Mouse (Mus musculus) lung, embryonic 15.5 days (tissue): ENCODE data around the gene Teddm1b. TPM values are rescaled to one million over a fixed set of nuclear protein-coding genes. Genes with fewer than 3 reads are reported as not detected.
"Not testable (repeated sequence)": the region's sequence is repeated elsewhere in the genome, so short reads cannot be mapped to it uniquely, and the experiment has no call there.

Experiments used
- ATAC-seq: fragments of 200-750 bp; cut with Nextera tagmentation; 2 replicates; pipeline ENCODE4 v1.8.0; 2017; ENCODE audit warnings: moderate number of reproducible peaks, borderline replicate concordance; ENCODE audit not compliant: low FRiP score, low TSS enrichment; ENCODE audit errors: extremely low read depth
- H3K27ac ChIP-seq: fragments of 300-500 bp; sonication (generic); 2 replicates; pipeline ENCODE4 v1.5.1; 2015; ENCODE audit warnings: moderate library complexity, mild to moderate bottlenecking, inconsistent platforms
- H3K27me3 ChIP-seq: fragments of 300-500 bp; sonication (generic); 2 replicates; pipeline ENCODE4 v1.6.1; 2015; ENCODE audit warnings: inconsistent platforms
- H3K36me3 ChIP-seq: fragments of 300-500 bp; sonication (generic); 2 replicates; pipeline ENCODE4 v1.6.1; 2015; ENCODE audit warnings: inconsistent platforms
- H3K4me1 ChIP-seq: fragments of 300-500 bp; sonication (generic); 2 replicates; pipeline ENCODE4 v1.6.1; 2015; ENCODE audit warnings: inconsistent platforms
- H3K4me2 ChIP-seq: fragments of 300-500 bp; sonication (generic); 2 replicates; pipeline ENCODE4 v1.6.1; 2015; ENCODE audit warnings: inconsistent platforms, mild to moderate bottlenecking, moderate library complexity
- H3K4me3 ChIP-seq: fragments of 300-500 bp; sonication (generic); 2 replicates; pipeline ENCODE4 v1.5.1; 2015; ENCODE audit warnings: mild to moderate bottlenecking, inconsistent platforms
- H3K9ac ChIP-seq: fragments of 300-500 bp; sonication (generic); 2 replicates; pipeline ENCODE4 v1.6.1; 2015; ENCODE audit warnings: inconsistent platforms
- H3K9me3 ChIP-seq: fragments of 300-500 bp; sonication (generic); 2 replicates; pipeline ENCODE4 v1.6.1; 2016; ENCODE audit warnings: inconsistent platforms
- WGBS: fragments of 180-500 bp; shearing (Covaris S2); methylation state at CpG from one replicate; pipeline ENCODE4 v1.1.7; 2015; 5-methylcytosine and 5-hydroxymethylcytosine counted together
- polyA plus RNA-seq: library from polyadenylated mRNA; unstranded; fragments of >200 nt; fragmentation: Nextera tagmentation; extraction: Ambion mirVana; gene quantifications from 2 replicates; pipeline ENCODE4 v1.2.1, GENCODE M21; 2015

Gene Teddm1b
- polyA plus RNA-seq = 0.11 and 0.16 TPM in 2 replicates

DNA sequence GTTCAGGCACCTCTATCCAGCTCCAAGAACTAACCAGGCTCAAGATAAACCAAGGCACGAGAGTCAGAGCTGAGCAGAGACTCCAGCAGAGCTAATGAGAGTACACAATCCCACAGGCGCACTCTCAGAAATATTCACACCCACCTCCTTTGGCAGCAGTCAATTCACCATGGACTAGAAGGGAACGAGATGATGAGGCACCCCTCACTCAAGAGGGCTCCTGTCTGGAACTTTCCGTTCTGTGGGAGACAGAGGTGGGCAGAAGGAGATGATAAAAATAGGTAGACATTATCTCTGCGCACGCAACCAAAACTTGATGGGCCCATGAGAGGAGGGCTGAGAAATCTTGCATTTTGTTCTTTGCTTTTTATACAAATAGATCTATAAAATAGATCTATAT lies at the start of gene Teddm1b:
Gene Teddm1b (plus strand): TSS at position 301 of the 400 bp plus-strand sequence.
- H3K36me3 ChIP-seq = no peaks in the 10 kb centered on the region
- H3K27ac ChIP-seq = no peak within 1 kb of the TSS
- H3K4me1 ChIP-seq = no peaks in the 10 kb centered on the region
- no peaks in the 10 kb centered on the region for H3K27me3 ChIP-seq
- WGBS = 74% methylated on average over 6 of the region's 6 CpGs
- no peaks in the 10 kb centered on the region for H3K9me3 ChIP-seq
- no peak for ATAC-seq
- no peak within 1 kb of the TSS for H3K4me2 ChIP-seq
- no peak within 1 kb of the TSS for H3K4me3 ChIP-seq
- no peak within 1 kb of the TSS for H3K9ac ChIP-seq

DNA sequence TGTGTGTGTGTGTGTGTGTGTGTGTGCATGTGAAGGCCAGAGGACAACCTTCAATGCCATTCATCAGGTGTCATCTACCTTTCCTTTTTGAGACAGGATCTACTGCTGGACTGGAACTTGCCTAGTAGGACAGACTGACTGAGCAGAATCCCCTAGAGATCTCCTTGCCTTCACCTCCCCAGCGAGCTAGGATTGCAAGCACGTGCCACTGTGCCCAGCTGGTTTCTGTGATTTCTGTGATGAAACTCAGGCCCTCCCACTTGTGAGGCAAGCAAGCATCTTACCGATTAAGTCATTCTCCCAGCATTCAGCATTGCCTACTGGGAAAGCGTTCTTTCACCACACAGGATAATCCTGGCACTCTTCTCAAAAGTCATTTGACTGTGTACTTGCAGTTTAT lies 43.4 kb upstream of the Teddm1b start:
- H3K4me1 ChIP-seq = no peaks in the 10 kb centered on the region
- H3K4me3 ChIP-seq = no peak overlapping the region
- ATAC-seq = no peak
- H3K27ac ChIP-seq = no peak overlapping the region
- no peak overlapping the region for H3K4me2 ChIP-seq
- no peaks in the 10 kb centered on the region for H3K36me3 ChIP-seq
- no peak overlapping the region for H3K9ac ChIP-seq
- H3K27me3 ChIP-seq = no peaks in the 10 kb centered on the region
- H3K9me3 ChIP-seq = no peaks in the 10 kb centered on the region
- 69% methylated on average over 4 of the region's 4 CpGs for WGBS

GRCm38 (mm10) chr1:153836036-153836435 lies 38.1 kb upstream of the Teddm1b start:
- ATAC-seq = no peak
- Histone ChIP-seq H3K36me3 (no peaks in the 10 kb centered on the region), H3K27me3 (no peaks in the 10 kb centered on the region), H3K4me3 (no peak overlapping the region), H3K9me3 (no peaks in the 10 kb centered on the region), H3K27ac (no peak overlapping the region), H3K4me2 (no peak overlapping the region), H3K9ac (no peak overlapping the region), H3K4me1 (no peaks in the 10 kb centered on the region)
- WGBS = 68% methylated on average over 4 of the region's 4 CpGs

- 85% methylated on average over 11 of the region's 11 CpGs for WGBS
- no peak overlapping the region for H3K4me2 ChIP-seq
- ATAC-seq = no peak
- H3K27ac ChIP-seq = no peak overlapping the region
- H3K4me1 ChIP-seq = no peaks in the 10 kb centered on the region
- H3K36me3 ChIP-seq = no peaks in the 10 kb centered on the region
- no peak overlapping the region for H3K9ac ChIP-seq
- H3K4me3 ChIP-seq = no peak overlapping the region
- no peaks in the 10 kb centered on the region for H3K9me3 ChIP-seq
- H3K27me3 ChIP-seq = no peaks in the 10 kb centered on the region
Measured at GRCm38 (mm10) chr1:153842121-153842740, 31.9 kb upstream of the Teddm1b start.

DNA sequence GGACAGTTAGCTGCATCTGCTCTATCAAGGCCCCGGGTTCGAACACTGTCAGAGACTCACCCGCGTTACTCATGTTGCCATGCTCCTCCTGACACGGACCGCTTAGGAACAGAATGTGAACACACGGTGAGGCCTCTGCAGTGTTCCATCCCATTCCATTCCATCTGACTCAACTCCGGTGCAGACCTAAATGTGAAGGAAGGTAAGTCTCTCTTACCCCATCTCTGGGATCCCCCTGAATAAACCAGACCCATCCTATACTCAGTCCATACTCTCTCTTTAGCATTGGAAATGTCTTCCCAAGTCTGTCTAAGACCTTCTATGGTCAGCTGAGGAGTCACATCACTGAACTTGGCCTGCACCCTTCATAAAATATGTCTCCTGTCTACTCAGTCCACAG lies 30.1 kb upstream of the Teddm1b start, which contains the start of gene Rgsl1:
Gene Rgsl1 (minus strand): TSS at position 101 of the 400 bp plus-strand sequence.
- no peaks in the 10 kb centered on the region for H3K36me3 ChIP-seq
- H3K27me3 ChIP-seq = no peaks in the 10 kb centered on the region
- no peak within 1 kb of the TSS for H3K4me3 ChIP-seq
- no peak within 1 kb of the TSS for H3K27ac ChIP-seq
- H3K9ac ChIP-seq = no peak within 1 kb of the TSS
- no peak for ATAC-seq
- H3K9me3 ChIP-seq = no peaks in the 10 kb centered on the region
- no peaks in the 10 kb centered on the region for H3K4me1 ChIP-seq
- WGBS = 93% methylated on average over 8 of the region's 8 CpGs
- no peak within 1 kb of the TSS for H3K4me2 ChIP-seq

- no peaks in the 10 kb centered on the region for H3K9me3 ChIP-seq
- H3K4me3 ChIP-seq = no peak overlapping the region
- ATAC-seq = no peak
- H3K9ac ChIP-seq = no peak overlapping the region
- no peaks in the 10 kb centered on the region for H3K4me1 ChIP-seq
- no peak overlapping the region for H3K27ac ChIP-seq
- no peaks in the 10 kb centered on the region for H3K27me3 ChIP-seq
- H3K36me3 ChIP-seq = no peaks in the 10 kb centered on the region
- no peak overlapping the region for H3K4me2 ChIP-seq
- 83% methylated on average over 7 of the region's 7 CpGs for WGBS
Measured at GRCm38 (mm10) chr1:153846420-153846819, 27.7 kb upstream of the Teddm1b start.

GRCm38 (mm10) chr1:153846867-153847266 lies 27.3 kb upstream of the Teddm1b start:
- no peak for ATAC-seq
- no peaks in the 10 kb centered on the region for H3K27me3 ChIP-seq
- H3K4me2 ChIP-seq = no peak overlapping the region
- H3K27ac ChIP-seq = no peak overlapping the region
- H3K4me3 ChIP-seq = no peak overlapping the region
- no peaks in the 10 kb centered on the region for H3K36me3 ChIP-seq
- H3K4me1 ChIP-seq = no peaks in the 10 kb centered on the region
- H3K9me3 ChIP-seq = no peaks in the 10 kb centered on the region
- H3K9ac ChIP-seq = no peak overlapping the region
- WGBS = 23% methylated on average over 6 of the region's 6 CpGs

GRCm38 (mm10) chr1:153852696-153853095 lies 21.4 kb upstream of the Teddm1b start:
- H3K4me3 ChIP-seq, H3K27me3 ChIP-seq, H3K27ac ChIP-seq, H3K4me1 ChIP-seq, H3K9me3 ChIP-seq, H3K4me2 ChIP-seq, H3K36me3 ChIP-seq, ATAC-seq, H3K9ac ChIP-seq: not testable (repeated sequence)
- WGBS = 61% methylated on average over 7 of the region's 7 CpGs

GRCm38 (mm10) chr1:153855946-153856345 lies 18.2 kb upstream of the Teddm1b start:
- H3K36me3 ChIP-seq = no peaks in the 10 kb centered on the region
- no peak overlapping the region for H3K4me3 ChIP-seq
- H3K27ac ChIP-seq = no peak overlapping the region
- no peaks in the 10 kb centered on the region for H3K4me1 ChIP-seq
- ATAC-seq = no peak
- no peaks in the 10 kb centered on the region for H3K27me3 ChIP-seq
- 65% methylated on average over 8 of the region's 8 CpGs for WGBS
- H3K9me3 ChIP-seq = no peaks in the 10 kb centered on the region
- no peak overlapping the region for H3K9ac ChIP-seq
- H3K4me2 ChIP-seq = no peak overlapping the region

- H3K27ac ChIP-seq, H3K27me3 ChIP-seq, H3K9me3 ChIP-seq, H3K4me1 ChIP-seq, H3K36me3 ChIP-seq, ATAC-seq, H3K9ac ChIP-seq, H3K4me2 ChIP-seq, H3K4me3 ChIP-seq: not testable (repeated sequence)
- 94% methylated on average over 17 of the region's 17 CpGs for WGBS
Measured at GRCm38 (mm10) chr1:153880391-153880790, 6.2 kb downstream of the Teddm1b start.

DNA sequence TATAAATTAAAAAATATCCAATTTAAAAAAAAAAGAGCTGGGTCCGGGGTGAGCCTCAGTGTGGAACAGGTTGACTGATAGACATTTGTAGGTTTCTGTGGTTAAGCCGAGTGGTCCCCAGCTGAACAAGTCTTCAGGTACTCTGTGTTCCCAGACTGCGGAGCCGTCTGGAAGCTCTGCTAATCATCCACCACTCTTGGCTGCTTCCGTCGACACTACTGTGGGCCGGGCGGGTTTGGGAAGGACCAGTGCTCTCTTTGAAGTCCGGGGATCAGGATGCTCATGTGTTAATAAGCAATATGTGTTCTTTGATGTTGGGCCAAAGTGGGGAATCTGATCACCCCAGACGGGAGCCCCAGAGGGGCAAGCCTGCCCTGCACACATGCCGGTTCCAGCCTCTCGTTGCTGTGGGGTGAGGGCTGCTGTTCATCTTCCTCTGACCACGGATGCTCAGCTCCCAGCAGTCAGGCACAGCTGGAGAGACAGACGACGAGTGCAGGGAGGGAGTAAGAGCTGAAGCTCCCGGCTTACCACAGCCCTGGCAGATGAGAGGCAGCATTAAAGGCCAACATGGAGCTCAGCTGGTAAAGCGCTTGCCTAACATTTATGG lies 12.0 kb downstream of the Teddm1b start:
- 21% methylated on average over 17 of the region's 17 CpGs for WGBS
- ATAC-seq = no peak
- no peak overlapping the region for H3K9ac ChIP-seq

DNA sequence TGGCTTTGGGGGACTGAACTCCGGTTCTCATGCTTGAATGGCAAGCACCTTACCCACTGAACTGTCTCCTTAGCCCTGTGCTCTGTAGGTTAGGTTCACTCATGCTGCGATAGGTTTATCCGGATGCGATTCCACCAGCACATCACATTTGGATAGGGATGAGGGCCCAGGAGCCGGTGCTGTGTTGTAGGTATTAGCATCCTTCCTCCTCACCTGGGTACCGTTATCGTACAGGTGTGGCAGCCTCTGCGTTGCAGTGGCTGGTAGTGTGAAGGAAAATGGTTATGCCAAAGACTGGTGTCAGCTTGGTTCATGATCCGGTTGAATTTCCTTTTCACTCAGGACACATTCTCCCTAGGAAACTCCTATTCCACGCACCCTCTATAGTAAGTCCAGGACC lies 16.0 kb downstream of the Teddm1b start:
- Histone ChIP-seq H3K27me3 (peaks cover 8% of the 10 kb centered on the region; the same call in 1 of the 2 replicates), H3K9ac (no peak overlapping the region), H3K27ac (no peak overlapping the region), H3K4me3 (no peak overlapping the region), H3K36me3 (no peaks in the 10 kb centered on the region), H3K4me1 (peaks cover 7% of the 10 kb centered on the region), H3K9me3 (no peaks in the 10 kb centered on the region), H3K4me2 (no peak overlapping the region)
- WGBS = 92% methylated on average over 10 of the region's 10 CpGs
- ATAC-seq = no peak

More for the DNA sequence above, 12.0 kb downstream of the Teddm1b start:
- Histone ChIP-seq H3K27ac (no peak overlapping the region), H3K27me3 (no peaks in the 10 kb centered on the region), H3K4me2 (no peak overlapping the region), H3K9me3 (no peaks in the 10 kb centered on the region), H3K4me3 (no peak overlapping the region), H3K4me1 (no peaks in the 10 kb centered on the region), H3K36me3 (no peaks in the 10 kb centered on the region)
